ENCODE assay signal across 7 mouse cellular contexts in the genomic region with DNA sequence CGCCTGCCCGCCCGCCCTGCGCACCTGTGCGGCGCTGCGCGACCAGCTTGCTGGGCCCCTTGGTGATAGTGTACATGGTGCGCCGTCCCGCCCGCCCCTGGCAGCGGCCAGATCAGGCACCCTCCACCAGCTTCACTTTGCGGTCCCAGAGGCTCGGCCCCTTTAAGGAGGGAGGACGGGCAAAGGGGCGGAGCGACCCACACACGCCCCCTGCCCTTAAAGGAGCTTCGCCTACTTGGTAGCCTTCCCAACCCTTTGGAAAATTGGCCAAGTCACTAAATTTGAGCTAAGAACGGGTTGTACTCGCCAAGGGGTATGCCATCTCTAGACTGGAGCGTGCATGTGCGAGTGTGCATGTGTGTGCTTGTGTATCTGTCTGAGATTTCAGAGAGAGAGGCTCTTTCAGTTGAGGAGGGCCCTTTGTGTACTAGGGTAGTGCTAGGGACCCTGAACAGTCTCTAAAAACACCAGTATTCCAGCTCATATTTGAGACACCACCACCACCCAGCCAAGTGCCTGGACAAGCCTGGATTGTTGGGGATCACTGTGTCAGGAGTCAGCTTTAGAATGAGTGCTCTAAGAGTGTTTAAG. TPM values are rescaled to one million over a fixed set of nuclear protein-coding genes. Genes with fewer than 3 reads are reported as not detected.
DNase-seq lines count a peak whose midpoint lies in the region; ATAC-seq lines count a peak whose summit lies in the region.

A gene (minus strand): TSS at position 164 of the 591 bp plus-strand sequence.

- DNase-seq in adipocyte (ENCODE audit: low spot score), result peak; percentile 98
- peak; percentile 83 for DNase-seq in gastrocnemius, postnatal 14 days
- DNase-seq in left cerebral cortex, postnatal 14 days (ENCODE audit: low spot score in 2 of 2), result peak; percentile 76 to 80
- DNase-seq in spleen, adult 12 weeks (ENCODE audit: low spot score), result peak; percentile 33

- peak; percentile 89 for ATAC-seq in common myeloid progenitor, adult 5-6 weeks (replicated peaks; ENCODE audit: low read depth, poor library complexity, severe bottlenecking)
- ATAC-seq in inflammation-experienced regulatory T-cells, adult 6 months, result peak; percentile 81
- peak; percentile 77 for ATAC-seq in megakaryocyte-erythroid progenitor cell, adult 5-6 weeks (replicated peaks; ENCODE audit: low FRiP score, low TSS enrichment, poor library complexity, severe bottlenecking)

- intact Hi-C loops in gastrocnemius, postnatal 14 days (cut with DNase I; ENCODE audit: low total_unique reads), result no loop called here
- intact Hi-C loops in left cerebral cortex, postnatal 14 days (cut with DNase I), result no loop called here

RNA-seq across cellular contexts. Expression of the gene that starts here (rescaled TPM):
- total RNA-seq in common myeloid progenitor, adult 5-6 weeks (2017), result 22.3 and 24.0 TPM in 2 replicates
- total RNA-seq in gastrocnemius, postnatal 14 days (2021), result 10 to 100 TPM; 52.3 to 73.3 TPM
- 1 to 10 TPM; 2.5 to 3.9 (median 3.5) TPM for polyA plus RNA-seq in inflammation-experienced regulatory T-cells, adult 6 months (2017; shearing (Covaris generic))
- 10 to 100 TPM; 25.5 to 31.6 TPM for total RNA-seq in left cerebral cortex, postnatal 14 days (2021)
- total RNA-seq in megakaryocyte-erythroid progenitor cell, adult 5-6 weeks (2014; fragmentation: Nextera tagmentation), result 87.4 and 109 TPM in 2 replicates
- total RNA-seq in megakaryocyte-erythroid progenitor cell, adult 5-6 weeks (2017), result 35.6 and 40.8 TPM in 2 replicates

Comparison
In these comparisons a context has a peak if more than half of its experiments do, and no peak if none do; other contexts are left out.
1. Peak in every context shown above with its lines: DNase-seq and ATAC-seq.
2. DNase-seq: peak in every context shown above with its lines; median percentile 98 in adipocyte; 83 in gastrocnemius, postnatal 14 days; 78 in left cerebral cortex, postnatal 14 days; 33 in spleen, adult 12 weeks.